Mouse (Mus musculus): Measurements from ENCODE around the gene Bcl2l1. TPM values are rescaled to one million over a fixed set of nuclear protein-coding genes. Genes with fewer than 3 reads are reported as not detected.

Bcl2l1 gene
- polyA plus RNA-seq, 1 experiment = 57.4 TPM

- Histone ChIP-seq H3K4me3 (ENCODE audit: extremely low read depth, insufficient read depth, insufficient read length) (no peak overlapping the region), H3K4me1 (ENCODE audit: control insufficient read depth, insufficient read depth, insufficient read length) (peaks cover 9% of the 10 kb centered on the region; the same call in 1 of the 2 replicates), H3K27me3 (ENCODE audit: control insufficient read depth, insufficient read depth, low read length) (no peaks in the 10 kb centered on the region), H3K27ac (ENCODE audit: insufficient read depth, low read length) (no peak overlapping the region), H3K36me3 (ENCODE audit: control insufficient read depth, insufficient read depth, low read length) (no peaks in the 10 kb centered on the region)
- no peak for DNase-seq (ENCODE audit: low read depth in 1 of 2, low spot score in 2 of 2)
- WGBS = 92% methylated on average over 5 of the region's 5 CpGs
- TF ChIP-seq CTCF (IDR thresholded peaks at IDR 0.05; ENCODE audit: extremely low read depth, insufficient read depth, insufficient read length, insufficient replicate concordance) (no peak), POLR2A (IDR thresholded peaks at IDR 0.05; ENCODE audit: low read depth, low read length) (no peak)
Measured at GRCm38 (mm10) chr2:152818679-152819078, 12.8 kb downstream of the Bcl2l1 start.

GRCm38 (mm10) chr2:152817596-152818291 is 13.8 kb downstream of the Bcl2l1 start:
- 48% methylated on average over 6 of the region's 6 CpGs for WGBS
- TF ChIP-seq CTCF (IDR thresholded peaks at IDR 0.05; ENCODE audit: extremely low read depth, insufficient read depth, insufficient read length, insufficient replicate concordance) (no peak), POLR2A (IDR thresholded peaks at IDR 0.05; ENCODE audit: low read depth, low read length) (no peak)
- Histone ChIP-seq H3K27ac (ENCODE audit: insufficient read depth, low read length) (no peak overlapping the region), H3K4me3 (ENCODE audit: extremely low read depth, insufficient read depth, insufficient read length) (no peak overlapping the region), H3K4me1 (ENCODE audit: control insufficient read depth, insufficient read depth, insufficient read length) (peaks cover 9% of the 10 kb centered on the region; the same call in 1 of the 2 replicates), H3K27me3 (ENCODE audit: control insufficient read depth, insufficient read depth, low read length) (no peaks in the 10 kb centered on the region), H3K36me3 (ENCODE audit: control insufficient read depth, insufficient read depth, low read length) (no peaks in the 10 kb centered on the region)
- no peak for DNase-seq (ENCODE audit: low read depth in 1 of 2, low spot score in 2 of 2)

- DNase-seq (ENCODE audit: low read depth in 1 of 2, low spot score in 2 of 2) = no peak
- H3K27me3 ChIP-seq (ENCODE audit: control insufficient read depth, insufficient read depth, low read length) = no peaks in the 10 kb centered on the region
- peaks cover 9% of the 10 kb centered on the region; the same call in 1 of the 2 replicates for H3K4me1 ChIP-seq (ENCODE audit: control insufficient read depth, insufficient read depth, insufficient read length)
- H3K4me3 ChIP-seq (ENCODE audit: extremely low read depth, insufficient read depth, insufficient read length) = no peak overlapping the region
- 80% methylated on average over 3 of the region's 3 CpGs for WGBS
- no peaks in the 10 kb centered on the region for H3K36me3 ChIP-seq (ENCODE audit: control insufficient read depth, insufficient read depth, low read length)
- no peak overlapping the region for H3K27ac ChIP-seq (ENCODE audit: insufficient read depth, low read length)
- no peak for TF ChIP-seq POLR2A (IDR thresholded peaks at IDR 0.05; ENCODE audit: low read depth, low read length)
- no peak for TF ChIP-seq CTCF (IDR thresholded peaks at IDR 0.05; ENCODE audit: extremely low read depth, insufficient read depth, insufficient read length, insufficient replicate concordance)
Measured at GRCm38 (mm10) chr2:152816657-152817348, 14.7 kb downstream of the Bcl2l1 start.

DNA sequence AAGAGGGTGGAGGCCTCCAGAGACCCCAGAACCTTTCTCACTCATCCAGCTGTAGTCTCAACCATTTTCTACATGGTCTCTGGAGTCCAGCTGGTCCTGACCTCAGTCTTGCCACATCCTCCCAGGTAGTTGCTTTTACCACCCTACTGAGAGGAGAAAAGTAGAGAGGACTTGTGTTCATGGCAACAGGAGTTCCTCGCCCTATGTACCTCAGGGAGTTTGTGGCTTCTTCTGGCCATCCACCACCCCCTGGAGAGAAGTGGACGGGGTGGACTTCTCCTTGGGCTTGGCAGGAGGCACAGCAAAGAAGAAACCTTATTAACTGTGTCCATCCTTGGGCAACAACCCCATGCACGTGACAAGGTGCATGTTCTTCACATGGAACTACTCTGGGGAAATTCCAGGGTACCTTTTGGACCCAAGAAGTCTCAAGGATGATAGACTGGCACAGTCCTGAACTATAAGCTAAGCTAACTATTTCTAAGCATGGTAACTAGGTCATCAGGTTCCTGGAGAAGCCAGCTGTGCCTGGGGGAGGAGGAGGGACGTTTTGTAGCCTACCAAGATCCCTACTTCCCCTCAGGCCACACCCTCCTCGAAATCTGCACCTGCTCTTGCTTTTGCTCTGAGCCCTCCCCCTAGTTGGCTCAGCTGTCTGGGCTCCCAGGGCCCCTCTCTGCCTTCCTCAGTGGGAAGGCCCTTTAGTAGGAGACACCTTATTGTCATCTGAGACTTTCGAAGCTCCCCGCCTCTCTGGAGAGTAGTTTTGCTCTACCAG is 15.5 kb downstream of the Bcl2l1 start:
- H3K4me1 ChIP-seq (ENCODE audit: control insufficient read depth, insufficient read depth, insufficient read length) = peaks cover 9% of the 10 kb centered on the region; the same call in 1 of the 2 replicates
- WGBS = 42% methylated on average over 7 of the region's 7 CpGs
- H3K27ac ChIP-seq (ENCODE audit: insufficient read depth, low read length) = no peak overlapping the region
- no peaks in the 10 kb centered on the region for H3K27me3 ChIP-seq (ENCODE audit: control insufficient read depth, insufficient read depth, low read length)
- no peaks in the 10 kb centered on the region for H3K36me3 ChIP-seq (ENCODE audit: control insufficient read depth, insufficient read depth, low read length)
- H3K4me3 ChIP-seq (ENCODE audit: extremely low read depth, insufficient read depth, insufficient read length) = no peak overlapping the region
- TF ChIP-seq CTCF (IDR thresholded peaks at IDR 0.05; ENCODE audit: extremely low read depth, insufficient read depth, insufficient read length, insufficient replicate concordance) (no peak), POLR2A (IDR thresholded peaks at IDR 0.05; ENCODE audit: low read depth, low read length) (no peak)
- DNase-seq (ENCODE audit: low read depth in 1 of 2, low spot score in 2 of 2) = no peak

DNA sequence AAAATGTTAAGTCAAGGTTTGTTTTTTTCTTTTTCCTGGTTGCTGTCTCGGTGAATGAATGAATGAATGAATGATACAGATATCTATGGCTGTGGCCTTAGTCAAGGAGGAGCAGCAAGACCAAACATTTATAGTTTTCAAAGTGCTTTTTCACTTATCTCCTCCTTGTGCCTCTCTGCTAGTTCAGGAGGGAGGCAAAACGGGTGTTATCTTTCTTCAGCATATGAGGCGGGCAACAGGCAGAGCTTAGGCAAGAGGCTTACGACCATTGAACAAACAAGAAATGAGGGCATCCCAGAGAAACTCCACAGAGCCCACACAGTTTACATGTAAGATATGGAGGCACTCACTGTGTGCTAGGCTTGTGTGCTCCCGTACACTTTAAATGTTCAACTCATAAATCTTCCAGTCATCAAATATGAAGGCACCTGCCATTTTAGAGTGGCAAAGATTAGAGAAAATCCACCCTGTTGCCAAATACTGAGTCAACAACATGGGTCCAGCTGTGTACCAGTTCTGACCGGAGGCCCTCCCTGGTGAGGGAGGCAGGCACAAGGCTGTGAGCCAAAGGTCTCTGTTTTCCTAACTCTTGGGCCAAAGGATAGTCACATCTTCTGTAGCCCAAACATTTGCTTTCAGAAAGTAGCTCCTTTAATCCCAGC is 17.2 kb downstream of the Bcl2l1 start:
- no peaks in the 10 kb centered on the region for H3K27me3 ChIP-seq (ENCODE audit: control insufficient read depth, insufficient read depth, low read length)
- no peak overlapping the region for H3K27ac ChIP-seq (ENCODE audit: insufficient read depth, low read length)
- 76% methylated on average over 6 of the region's 6 CpGs for WGBS
- no peaks in the 10 kb centered on the region for H3K36me3 ChIP-seq (ENCODE audit: control insufficient read depth, insufficient read depth, low read length)
- no peak for DNase-seq (ENCODE audit: low read depth in 1 of 2, low spot score in 2 of 2)
- H3K4me1 ChIP-seq (ENCODE audit: control insufficient read depth, insufficient read depth, insufficient read length) = peaks cover 15% of the 10 kb centered on the region; the same call in 1 of the 2 replicates
- H3K4me3 ChIP-seq (ENCODE audit: extremely low read depth, insufficient read depth, insufficient read length) = no peak overlapping the region
- TF ChIP-seq CTCF (IDR thresholded peaks at IDR 0.05; ENCODE audit: extremely low read depth, insufficient read depth, insufficient read length, insufficient replicate concordance) = no peak
- no peak for TF ChIP-seq POLR2A (IDR thresholded peaks at IDR 0.05; ENCODE audit: low read depth, low read length)

- TF ChIP-seq CTCF (IDR thresholded peaks at IDR 0.05; ENCODE audit: extremely low read depth, insufficient read depth, insufficient read length, insufficient replicate concordance) = no peak
- no peak for TF ChIP-seq POLR2A (IDR thresholded peaks at IDR 0.05; ENCODE audit: low read depth, low read length)
- H3K4me1 ChIP-seq (ENCODE audit: control insufficient read depth, insufficient read depth, insufficient read length) = peaks cover 15% of the 10 kb centered on the region; the same call in 1 of the 2 replicates
- H3K4me3 ChIP-seq (ENCODE audit: extremely low read depth, insufficient read depth, insufficient read length) = no peak overlapping the region
- H3K27ac ChIP-seq (ENCODE audit: insufficient read depth, low read length) = no peak overlapping the region
- no peaks in the 10 kb centered on the region for H3K27me3 ChIP-seq (ENCODE audit: control insufficient read depth, insufficient read depth, low read length)
- no peaks in the 10 kb centered on the region for H3K36me3 ChIP-seq (ENCODE audit: control insufficient read depth, insufficient read depth, low read length)
- DNase-seq (ENCODE audit: low read depth in 1 of 2, low spot score in 2 of 2) = no peak
- WGBS = 50% methylated on average over 1 of the region's 1 CpGs
Measured at GRCm38 (mm10) chr2:152813232-152813631, 18.3 kb downstream of the Bcl2l1 start.
